Mouse (Mus musculus): ENCODE measurements around the gene Pkp2. TPM values are rescaled to one million over a fixed set of nuclear protein-coding genes. Genes with fewer than 3 reads are reported as not detected.
"Not testable (repeated sequence)": the region's sequence is repeated elsewhere in the genome, so short reads cannot be mapped to it uniquely, and the experiment has no call there.

The Pkp2 gene
- 100 to 1,000 TPM; 111 TPM for total RNA-seq (2021)
- long read RNA-seq, experiment 1, transcript Pkp2-201 (13 exons, 2,918 nt), result major isoform, 211 of 239 reads
- long read RNA-seq, experiment 1, partial matches to known transcripts, result 15 of 239 reads
- long read RNA-seq, experiment 1, other reads (novel, unspliced or antisense), result 12 of 239 reads
- long read RNA-seq, experiment 2, transcript Pkp2-201 (13 exons, 2,918 nt), result major isoform, 190 of 220 reads
- long read RNA-seq, experiment 2, partial matches to known transcripts, result 12 of 220 reads
- long read RNA-seq, experiment 2, other reads (novel, unspliced or antisense), result 15 of 220 reads

GRCm38 (mm10) chr16:16213079-16213760 lies at the start of gene Pkp2:
TSS of gene Pkp2 (plus strand) at chr16:16213318.
- peak; percentile 63 to 68 for DNase-seq

GRCm38 (mm10) chr16:16197374-16197773 lies 15.7 kb upstream of the Pkp2 start:
- DNase-seq, result no peak
- intact Hi-C loops (cut with DNase I), result no loop called here

More at GRCm38 (mm10) chr16:16213079-16213760, at the start of gene Pkp2:
- intact Hi-C loops (cut with DNase I), result no loop called here

GRCm38 (mm10) chr16:16201991-16202390 lies 11.1 kb upstream of the Pkp2 start:
- intact Hi-C loops (cut with DNase I), result loop anchor here (1.0 to 5.0 kb wide), 2 partner anchors 100 to 385 kb away; partner anchors contain the start of gene Yars2
- DNase-seq, result peak; percentile 44 to 49

- no peak for DNase-seq
- intact Hi-C loops (cut with DNase I), result loop anchor here (5.0 kb wide), 1 partner anchor 383 kb away; no protein-coding TSS in a partner anchor
These were observed 8.5 kb upstream of the Pkp2 start for GRCm38 (mm10) chr16:16204648-16205047.

- DNase-seq, result no peak
- intact Hi-C loops (cut with DNase I), result no loop called here
These were observed 417 bp upstream of the Pkp2 start for GRCm38 (mm10) chr16:16212723-16213078.

GRCm38 (mm10) chr16:16213761-16214305 lies 715 bp downstream of the Pkp2 start:
- DNase-seq, result no peak
- intact Hi-C loops (cut with DNase I), result loop anchor here (2.0 kb wide), 1 partner anchor 41 kb away; no protein-coding TSS in a partner anchor

- intact Hi-C loops (cut with DNase I), result loop anchor here (2.0 kb wide), 1 partner anchor 39 kb away; no protein-coding TSS in a partner anchor
- DNase-seq, result no peak
These were observed 2.7 kb downstream of the Pkp2 start for GRCm38 (mm10) chr16:16215645-16216387.

GRCm38 (mm10) chr16:16216934-16217333 lies 3.8 kb downstream of the Pkp2 start:
- DNase-seq, result no peak

GRCm38 (mm10) chr16:16219835-16220234 lies 6.7 kb downstream of the Pkp2 start:
- no peak for DNase-seq
- intact Hi-C loops (cut with DNase I), result no loop called here

More at GRCm38 (mm10) chr16:16216934-16217333, 3.8 kb downstream of the Pkp2 start:
- intact Hi-C loops (cut with DNase I), result no loop called here

- DNase-seq, result no peak
These were observed 9.5 kb downstream of the Pkp2 start for GRCm38 (mm10) chr16:16222651-16223050.

GRCm38 (mm10) chr16:16224506-16224924 lies 11.4 kb downstream of the Pkp2 start:
- DNase-seq, result no peak
- intact Hi-C loops (cut with DNase I), result no loop called here

More at GRCm38 (mm10) chr16:16222651-16223050, 9.5 kb downstream of the Pkp2 start:
- intact Hi-C loops (cut with DNase I), result no loop called here

- intact Hi-C loops (cut with DNase I), result no loop called here
- no peak for DNase-seq
These were observed 12.7 kb downstream of the Pkp2 start for GRCm38 (mm10) chr16:16225828-16226227.

GRCm38 (mm10) chr16:16230439-16230838 lies 17.3 kb downstream of the Pkp2 start:
- no peak for DNase-seq
- intact Hi-C loops (cut with DNase I), result no loop called here

GRCm38 (mm10) chr16:16233919-16234318 lies 20.8 kb downstream of the Pkp2 start:
- intact Hi-C loops (cut with DNase I), result no loop called here
- DNase-seq, result no peak

GRCm38 (mm10) chr16:16236681-16237080 lies 23.6 kb downstream of the Pkp2 start:
- intact Hi-C loops (cut with DNase I); DNase-seq: not testable (repeated sequence)

GRCm38 (mm10) chr16:16238356-16238755 lies 25.2 kb downstream of the Pkp2 start:
- intact Hi-C loops (cut with DNase I), result no loop called here

GRCm38 (mm10) chr16:16244711-16245110 lies 31.6 kb downstream of the Pkp2 start:
- intact Hi-C loops (cut with DNase I), result no loop called here
- DNase-seq, result no peak

More at GRCm38 (mm10) chr16:16238356-16238755, 25.2 kb downstream of the Pkp2 start:
- DNase-seq, result no peak

GRCm38 (mm10) chr16:16250470-16250869 lies 37.4 kb downstream of the Pkp2 start:
- no peak for DNase-seq
- intact Hi-C loops (cut with DNase I), result no loop called here

- peak; percentile 33 to 45 for DNase-seq
- intact Hi-C loops (cut with DNase I), result loop anchor here (2.0 kb wide), 1 partner anchor 39 kb away; no protein-coding TSS in a partner anchor
These were observed 40.4 kb downstream of the Pkp2 start for GRCm38 (mm10) chr16:16253326-16254074.

- DNase-seq, result no peak
- intact Hi-C loops (cut with DNase I), result loop anchor here (2.0 kb wide), 1 partner anchor 40 kb away; no protein-coding TSS in a partner anchor
These were observed 42.1 kb downstream of the Pkp2 start for GRCm38 (mm10) chr16:16255217-16255616.
